Mouse (Mus musculus): ENCODE results near the gene Ak5. TPM values are rescaled to one million over a fixed set of nuclear protein-coding genes. Genes with fewer than 3 reads are reported as not detected.

The Ak5 gene
- polyA plus RNA-seq, 1 experiment from 2014 or later = 0.93 TPM

DNA sequence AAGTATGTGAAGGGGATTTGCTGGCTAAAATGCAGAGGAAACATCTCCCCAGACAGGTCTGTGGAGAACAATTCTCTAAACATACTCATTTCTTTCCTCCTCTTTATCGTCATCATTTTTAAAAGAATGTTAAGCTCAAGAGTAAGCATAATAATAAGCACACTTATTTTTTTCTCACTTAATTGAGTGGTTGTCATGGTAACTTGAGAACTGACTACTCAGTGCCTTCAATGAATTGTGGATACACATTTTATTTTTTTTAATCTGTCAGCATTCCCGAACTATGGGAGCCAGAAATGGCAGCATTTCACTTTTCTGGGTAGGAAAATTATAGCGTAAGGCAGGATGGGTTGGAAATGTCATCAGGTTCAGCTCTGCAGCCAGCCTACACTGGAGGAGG lies 151.6 kb downstream of the Ak5 start:
- H3K27me3 ChIP-seq (ENCODE audit: control insufficient read depth, insufficient read depth, low read length) = no peaks in the 10 kb centered on the region
- no peaks in the 10 kb centered on the region for H3K36me3 ChIP-seq (ENCODE audit: control insufficient read depth, insufficient read depth, low read length)
- H3K9ac ChIP-seq (ENCODE audit: low read length) = no peak overlapping the region
- WGBS = 77% methylated on average over 3 of the region's 3 CpGs
- no peak overlapping the region for H3K27ac ChIP-seq (replicated peaks in 1 of 2; ENCODE audit: control insufficient read depth in 1 of 2, insufficient read depth in 1 of 2, low read depth in 2 of 2, low read length in 2 of 2)
- no peak overlapping the region for H3K4me3 ChIP-seq (ENCODE audit: control insufficient read depth in 1 of 2, insufficient read depth in 1 of 2, low read depth in 1 of 2, low read length in 2 of 2)
- H3K4me1 ChIP-seq (ENCODE audit: control insufficient read depth in 2 of 2, insufficient read depth in 2 of 2, low read length in 2 of 2) = peaks cover 0 to 4% of the 10 kb centered on the region in 2 experiments; a peak in 1 of 4 replicates
- no peaks in the 10 kb centered on the region for H3K9me3 ChIP-seq (ENCODE audit: control insufficient read depth, low read length)
- no peak overlapping the region for H3K4me2 ChIP-seq (ENCODE audit: low read length)
- ATAC-seq (ENCODE audit: insufficient number of reproducible peaks, insufficient read depth, low FRiP score, low read depth) = no peak

DNA sequence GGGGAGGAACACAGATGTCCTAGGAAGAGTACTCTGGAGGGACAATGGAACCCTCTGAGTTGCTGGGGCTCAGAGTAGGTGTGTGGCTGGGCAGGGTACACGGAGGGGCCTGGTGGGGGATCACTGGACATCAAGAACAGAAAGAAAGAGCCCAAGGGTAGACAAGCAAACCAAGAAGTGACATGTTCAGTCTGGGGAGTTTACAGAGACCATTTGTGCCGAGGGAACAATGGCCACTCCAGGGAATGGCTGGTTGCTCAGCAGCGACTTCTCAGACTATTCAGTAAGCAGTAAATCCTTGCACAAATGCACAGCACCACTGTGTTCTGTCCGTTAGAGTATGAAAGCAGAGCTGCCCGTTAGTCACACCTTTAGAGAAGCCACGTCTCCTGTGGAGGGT lies 152.2 kb downstream of the Ak5 start:
- Histone ChIP-seq H3K4me1 (ENCODE audit: control insufficient read depth in 2 of 2, insufficient read depth in 2 of 2, low read length in 2 of 2) (peaks cover 0 to 4% of the 10 kb centered on the region in 2 experiments; a peak in 1 of 4 replicates), H3K9ac (ENCODE audit: low read length) (no peak overlapping the region), H3K9me3 (ENCODE audit: control insufficient read depth, low read length) (no peaks in the 10 kb centered on the region), H3K36me3 (ENCODE audit: control insufficient read depth, insufficient read depth, low read length) (no peaks in the 10 kb centered on the region), H3K27ac (replicated peaks in 1 of 2; ENCODE audit: control insufficient read depth in 1 of 2, insufficient read depth in 1 of 2, low read depth in 2 of 2, low read length in 2 of 2) (no peak overlapping the region), H3K27me3 (ENCODE audit: control insufficient read depth, insufficient read depth, low read length) (no peaks in the 10 kb centered on the region), H3K4me2 (ENCODE audit: low read length) (no peak overlapping the region), H3K4me3 (ENCODE audit: control insufficient read depth in 1 of 2, insufficient read depth in 1 of 2, low read depth in 1 of 2, low read length in 2 of 2) (no peak overlapping the region)
- ATAC-seq (ENCODE audit: insufficient number of reproducible peaks, insufficient read depth, low FRiP score, low read depth) = no peak
- 74% methylated on average over 6 of the region's 6 CpGs for WGBS

DNA sequence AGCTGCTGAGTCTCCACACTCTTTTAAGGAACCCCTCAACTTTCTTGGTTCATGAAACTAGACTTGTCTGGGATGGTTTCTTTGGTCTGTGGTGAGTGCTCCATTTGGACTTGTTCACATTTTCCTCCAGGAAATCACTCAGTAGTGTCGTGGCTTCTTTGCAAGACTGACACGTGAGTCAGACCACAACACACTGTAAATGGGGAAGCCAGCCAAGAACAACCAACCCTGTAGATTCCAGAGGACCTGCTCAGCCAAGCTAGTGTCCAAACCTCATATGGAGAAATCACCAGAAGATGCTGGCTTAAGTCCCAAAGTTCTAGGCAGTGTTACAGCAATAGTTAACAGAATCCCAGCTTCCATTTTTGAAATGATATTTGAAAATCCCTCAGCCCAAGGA lies 155.6 kb downstream of the Ak5 start:
- Histone ChIP-seq H3K9ac (ENCODE audit: low read length) (no peak overlapping the region), H3K36me3 (ENCODE audit: control insufficient read depth, insufficient read depth, low read length) (no peaks in the 10 kb centered on the region), H3K4me3 (ENCODE audit: control insufficient read depth in 1 of 2, insufficient read depth in 1 of 2, low read depth in 1 of 2, low read length in 2 of 2) (no peak overlapping the region), H3K4me1 (ENCODE audit: control insufficient read depth in 2 of 2, insufficient read depth in 2 of 2, low read length in 2 of 2) (peaks cover 0 to 5% of the 10 kb centered on the region in 2 experiments; a peak in 1 of 4 replicates), H3K4me2 (ENCODE audit: low read length) (no peak overlapping the region), H3K27me3 (ENCODE audit: control insufficient read depth, insufficient read depth, low read length) (peaks cover 6% of the 10 kb centered on the region; the same call in 1 of the 2 replicates), H3K9me3 (ENCODE audit: control insufficient read depth, low read length) (no peaks in the 10 kb centered on the region), H3K27ac (replicated peaks in 1 of 2; ENCODE audit: control insufficient read depth in 1 of 2, insufficient read depth in 1 of 2, low read depth in 2 of 2, low read length in 2 of 2) (0 out of 4 replicates have a peak overlapping the region, but pooled peaks have one; percentile 6 to 12)
- peak; percentile 72 for ATAC-seq (ENCODE audit: insufficient number of reproducible peaks, insufficient read depth, low FRiP score, low read depth)
- WGBS = 51% methylated on average over 2 of the region's 2 CpGs

DNA sequence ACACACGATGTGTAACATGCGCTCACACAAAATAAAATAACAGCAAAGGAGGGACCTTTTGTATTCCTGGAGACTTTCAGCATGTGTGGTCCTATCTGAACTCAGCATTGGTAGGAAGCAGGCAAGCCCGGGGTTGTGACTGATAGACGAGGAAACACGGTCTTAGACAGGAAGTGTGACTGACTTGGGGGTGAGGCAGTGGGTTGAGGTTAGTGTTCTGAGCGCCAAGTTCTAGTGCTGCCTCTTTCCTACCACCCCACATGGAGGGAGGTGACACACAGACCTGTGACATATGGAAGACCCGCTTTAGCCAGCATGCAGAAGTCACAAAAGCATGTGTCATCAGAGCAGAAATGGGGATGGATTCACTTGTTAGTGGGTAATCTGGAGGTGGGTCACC lies 158.9 kb downstream of the Ak5 start:
- ATAC-seq (ENCODE audit: insufficient number of reproducible peaks, insufficient read depth, low FRiP score, low read depth) = no peak
- WGBS = 79% methylated on average over 7 of the region's 7 CpGs
- no peaks in the 10 kb centered on the region for H3K9me3 ChIP-seq (ENCODE audit: control insufficient read depth, low read length)
- H3K4me1 ChIP-seq (ENCODE audit: control insufficient read depth in 2 of 2, insufficient read depth in 2 of 2, low read length in 2 of 2) = peaks cover 0 to 5% of the 10 kb centered on the region in 2 experiments; a peak in 1 of 4 replicates
- H3K9ac ChIP-seq (ENCODE audit: low read length) = no peak overlapping the region
- H3K27ac ChIP-seq (replicated peaks in 1 of 2; ENCODE audit: control insufficient read depth in 1 of 2, insufficient read depth in 1 of 2, low read depth in 2 of 2, low read length in 2 of 2) = no peak overlapping the region
- no peaks in the 10 kb centered on the region for H3K36me3 ChIP-seq (ENCODE audit: control insufficient read depth, insufficient read depth, low read length)
- no peak overlapping the region for H3K4me2 ChIP-seq (ENCODE audit: low read length)
- H3K27me3 ChIP-seq (ENCODE audit: control insufficient read depth, insufficient read depth, low read length) = peaks cover 19% of the 10 kb centered on the region
- H3K4me3 ChIP-seq (ENCODE audit: control insufficient read depth in 1 of 2, insufficient read depth in 1 of 2, low read depth in 1 of 2, low read length in 2 of 2) = no peak overlapping the region

DNA sequence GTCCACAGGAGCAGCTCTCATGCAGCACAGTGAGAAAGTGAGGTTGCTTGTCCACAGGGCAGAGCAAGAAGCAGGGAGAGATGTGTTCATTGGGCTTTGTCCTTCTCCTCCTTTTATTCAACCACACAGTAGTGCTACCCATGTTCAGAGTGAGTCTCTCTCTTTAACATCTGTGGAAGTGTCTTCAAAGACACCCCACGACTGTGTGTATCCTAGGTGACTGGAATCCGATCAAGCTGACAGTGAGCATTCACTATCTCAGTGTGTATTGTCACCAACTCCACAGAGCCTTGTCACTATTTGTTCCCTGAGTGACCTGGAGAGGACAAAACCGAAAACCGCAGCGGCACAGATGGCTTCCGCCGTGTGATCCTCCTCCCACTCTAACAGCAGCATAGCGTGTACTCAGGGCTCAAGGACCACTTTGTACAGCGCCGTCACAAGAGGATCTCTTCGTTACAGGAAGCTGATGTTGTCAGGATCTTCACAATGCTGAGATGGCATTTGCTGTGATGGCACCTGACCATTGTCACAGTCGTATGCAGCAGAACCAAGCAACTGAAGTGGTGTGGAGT lies 159.7 kb downstream of the Ak5 start:
- Histone ChIP-seq H3K9me3 (ENCODE audit: control insufficient read depth, low read length) (no peaks in the 10 kb centered on the region), H3K4me3 (ENCODE audit: control insufficient read depth in 1 of 2, insufficient read depth in 1 of 2, low read depth in 1 of 2, low read length in 2 of 2) (no peak overlapping the region), H3K4me2 (ENCODE audit: low read length) (no peak overlapping the region), H3K36me3 (ENCODE audit: control insufficient read depth, insufficient read depth, low read length) (no peaks in the 10 kb centered on the region), H3K4me1 (ENCODE audit: control insufficient read depth in 2 of 2, insufficient read depth in 2 of 2, low read length in 2 of 2) (peaks cover 0 to 3% of the 10 kb centered on the region in 2 experiments; a peak in 1 of 4 replicates), H3K9ac (ENCODE audit: low read length) (no peak overlapping the region), H3K27me3 (ENCODE audit: control insufficient read depth, insufficient read depth, low read length) (peaks cover 19% of the 10 kb centered on the region), H3K27ac (replicated peaks in 1 of 2; ENCODE audit: control insufficient read depth in 1 of 2, insufficient read depth in 1 of 2, low read depth in 2 of 2, low read length in 2 of 2) (no peak overlapping the region)
- WGBS = 46% methylated on average over 12 of the region's 12 CpGs
- ATAC-seq (ENCODE audit: insufficient number of reproducible peaks, insufficient read depth, low FRiP score, low read depth) = no peak

DNA sequence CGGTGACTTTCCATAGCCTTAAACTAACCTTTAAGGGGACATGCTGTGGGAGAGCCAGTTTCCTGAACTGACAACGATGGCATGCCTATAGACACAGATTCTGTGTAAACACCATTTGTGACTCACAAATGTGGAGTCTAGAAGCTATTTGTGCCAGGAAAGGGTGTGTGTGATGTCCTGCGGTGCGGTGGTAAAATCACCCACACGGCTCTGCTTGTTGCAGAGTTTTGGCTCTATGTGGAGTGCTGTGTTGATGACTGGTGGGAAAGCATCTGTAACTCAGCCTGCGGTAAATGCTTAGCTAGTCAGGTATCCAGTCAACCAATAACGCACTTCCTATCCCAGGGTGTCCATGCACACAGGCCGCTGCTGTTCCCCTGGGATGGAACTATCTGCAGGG lies 160.3 kb downstream of the Ak5 start:
- WGBS = 76% methylated on average over 8 of the region's 8 CpGs
- Histone ChIP-seq H3K9ac (ENCODE audit: low read length) (no peak overlapping the region), H3K27ac (replicated peaks in 1 of 2; ENCODE audit: control insufficient read depth in 1 of 2, insufficient read depth in 1 of 2, low read depth in 2 of 2, low read length in 2 of 2) (no peak overlapping the region), H3K27me3 (ENCODE audit: control insufficient read depth, insufficient read depth, low read length) (peaks cover 19% of the 10 kb centered on the region), H3K4me2 (ENCODE audit: low read length) (no peak overlapping the region), H3K4me3 (ENCODE audit: control insufficient read depth in 1 of 2, insufficient read depth in 1 of 2, low read depth in 1 of 2, low read length in 2 of 2) (no peak overlapping the region), H3K4me1 (ENCODE audit: control insufficient read depth in 2 of 2, insufficient read depth in 2 of 2, low read length in 2 of 2) (0 out of 4 replicates have a peak, but pooled peaks cover 0 to 2% of the 10 kb centered on the region in 2 experiments), H3K36me3 (ENCODE audit: control insufficient read depth, insufficient read depth, low read length) (no peaks in the 10 kb centered on the region), H3K9me3 (ENCODE audit: control insufficient read depth, low read length) (no peaks in the 10 kb centered on the region)
- no peak for ATAC-seq (ENCODE audit: insufficient number of reproducible peaks, insufficient read depth, low FRiP score, low read depth)

DNA sequence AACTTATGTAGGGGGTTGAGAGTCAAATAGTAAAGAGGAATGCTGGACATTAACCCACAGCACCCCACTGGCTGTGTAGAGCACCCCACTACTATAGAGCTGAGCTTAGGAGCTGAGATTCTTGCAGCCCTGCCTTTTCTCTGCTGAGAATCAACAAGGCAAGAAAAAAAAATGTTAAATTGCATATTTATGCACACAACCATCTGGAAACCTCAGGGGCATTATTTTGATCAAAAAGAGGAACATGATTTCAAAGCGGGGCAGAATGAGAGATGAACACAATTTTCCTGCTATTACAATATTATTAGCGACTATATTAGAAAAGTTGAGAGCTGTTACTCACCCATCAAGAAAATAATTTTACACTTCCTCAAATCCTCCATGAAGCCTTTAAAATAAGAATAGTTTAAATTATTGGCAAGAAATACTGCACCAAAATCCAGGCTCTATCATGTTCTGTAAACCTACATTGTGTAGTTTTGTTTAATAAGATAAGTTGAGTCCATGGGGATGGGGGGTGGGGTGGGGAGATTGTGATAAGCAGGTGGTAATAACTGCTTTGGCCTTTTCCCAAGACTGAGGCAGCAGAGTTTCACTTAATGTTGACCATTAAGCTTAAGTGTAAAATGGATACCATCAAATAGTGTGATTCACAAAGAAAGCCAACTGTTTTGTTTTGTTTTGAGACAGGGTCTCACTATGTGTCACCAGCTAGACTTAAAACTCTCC lies 169.0 kb downstream of the Ak5 start:
- 79% methylated on average over 2 of the region's 2 CpGs for WGBS
- no peaks in the 10 kb centered on the region for H3K9me3 ChIP-seq (ENCODE audit: control insufficient read depth, low read length)
- H3K4me3 ChIP-seq (ENCODE audit: control insufficient read depth in 1 of 2, insufficient read depth in 1 of 2, low read depth in 1 of 2, low read length in 2 of 2) = no peak overlapping the region
- peaks cover 15 to 16% of the 10 kb centered on the region in 2 experiments for H3K4me1 ChIP-seq (ENCODE audit: control insufficient read depth in 2 of 2, insufficient read depth in 2 of 2, low read length in 2 of 2)
- H3K27me3 ChIP-seq (ENCODE audit: control insufficient read depth, insufficient read depth, low read length) = peaks cover 3% of the 10 kb centered on the region; the same call in 1 of the 2 replicates
- no peak overlapping the region for H3K27ac ChIP-seq (replicated peaks in 1 of 2; ENCODE audit: control insufficient read depth in 1 of 2, insufficient read depth in 1 of 2, low read depth in 2 of 2, low read length in 2 of 2)
- no peak for ATAC-seq (ENCODE audit: insufficient number of reproducible peaks, insufficient read depth, low FRiP score, low read depth)
- H3K36me3 ChIP-seq (ENCODE audit: control insufficient read depth, insufficient read depth, low read length) = no peaks in the 10 kb centered on the region
- no peak overlapping the region for H3K4me2 ChIP-seq (ENCODE audit: low read length)
- no peak overlapping the region for H3K9ac ChIP-seq (ENCODE audit: low read length)

All from heart, embryonic 14.5 days (tissue).